Mouse (Mus musculus): Measurements from ENCODE around the gene Crnkl1.
"Not testable (repeated sequence)": the region's sequence is repeated elsewhere in the genome, so short reads cannot be mapped to it uniquely, and the experiment has no call there.

Gene Crnkl1

GRCm38 (mm10) chr2:145920941-145921650, 13.7 kb downstream of the Crnkl1 start:
- no peak for DNase-seq (ENCODE audit: low spot score in 2 of 2)

- DNase-seq (ENCODE audit: low spot score in 2 of 2): not testable (repeated sequence)
Measured at GRCm38 (mm10) chr2:145905884-145906283, 28.9 kb downstream of the Crnkl1 start.

GRCm38 (mm10) chr2:145905156-145905555, 29.7 kb downstream of the Crnkl1 start:
- DNase-seq (ENCODE audit: low spot score in 2 of 2): no peak

- DNase-seq (ENCODE audit: low spot score in 2 of 2): no peak
Measured at GRCm38 (mm10) chr2:145903983-145904616, 30.7 kb downstream of the Crnkl1 start.

- DNase-seq (ENCODE audit: low spot score in 2 of 2): peak; percentile 76 to 92
Measured at GRCm38 (mm10) chr2:145903061-145903901, 31.5 kb downstream of the Crnkl1 start.

GRCm38 (mm10) chr2:145901861-145902260, 33.0 kb downstream of the Crnkl1 start, which contains the start of gene Naa20:
Naa20 (plus strand) TSS chr2:145902099.
- DNase-seq (ENCODE audit: low spot score in 2 of 2): no peak

GRCm38 (mm10) chr2:145900318-145900717, 34.5 kb downstream of the Crnkl1 start:
- not testable (repeated sequence) for DNase-seq (ENCODE audit: low spot score in 2 of 2)

- DNase-seq (ENCODE audit: low spot score in 2 of 2): no peak
Measured at GRCm38 (mm10) chr2:145898106-145898505, 36.7 kb downstream of the Crnkl1 start.

- no peak for DNase-seq (ENCODE audit: low spot score in 2 of 2)
Measured at GRCm38 (mm10) chr2:145893756-145894155, 41.1 kb downstream of the Crnkl1 start.

- DNase-seq (ENCODE audit: low spot score in 2 of 2): no peak
Measured at GRCm38 (mm10) chr2:145890571-145890970, 44.2 kb downstream of the Crnkl1 start.

- no peak for DNase-seq (ENCODE audit: low spot score in 2 of 2)
Measured at GRCm38 (mm10) chr2:145888766-145889480, 45.9 kb downstream of the Crnkl1 start.

GRCm38 (mm10) chr2:145887937-145888765, 46.7 kb downstream of the Crnkl1 start:
- DNase-seq (ENCODE audit: low spot score in 2 of 2): peak; percentile 67 to 82

GRCm38 (mm10) chr2:145884913-145885785, 49.7 kb downstream of the Crnkl1 start:
- DNase-seq (ENCODE audit: low spot score in 2 of 2): peak in 1 of 2 experiments; percentile 64

- no peak for DNase-seq (ENCODE audit: low spot score in 2 of 2)
Measured at GRCm38 (mm10) chr2:145884036-145884912, 50.5 kb downstream of the Crnkl1 start.

GRCm38 (mm10) chr2:145882398-145882797, 52.4 kb downstream of the Crnkl1 start:
- no peak for DNase-seq (ENCODE audit: low spot score in 2 of 2)

- DNase-seq (ENCODE audit: low spot score in 2 of 2): no peak
Measured at GRCm38 (mm10) chr2:145881932-145882331, 52.9 kb downstream of the Crnkl1 start.

- DNase-seq (ENCODE audit: low spot score in 2 of 2): no peak
Measured at GRCm38 (mm10) chr2:145880887-145881747, 53.7 kb downstream of the Crnkl1 start.

GRCm38 (mm10) chr2:145877191-145877590, 57.6 kb downstream of the Crnkl1 start:
- no peak for DNase-seq (ENCODE audit: low spot score in 2 of 2)

All from left cerebral cortex, adult 9 months (tissue).